Mouse (Mus musculus) spleen, adult 2 months (tissue): ENCODE data around the gene Med7.

Experiments
- CTCF ChIP-seq: fragments of 200-500 bp; IDR thresholded peaks from 2 replicates; pipeline ENCODE4 v1.5.1; 2011; ENCODE audit warnings: mild to moderate bottlenecking, inconsistent platforms; ENCODE audit not compliant: insufficient read depth, insufficient read length, insufficient replicate concordance; ENCODE audit errors: extremely low read depth
- POLR2A ChIP-seq: fragments of 200-500 bp; IDR thresholded peaks from 2 replicates; pipeline ENCODE4 v1.6.1; 2011; ENCODE audit warnings: low read depth, low read length, inconsistent platforms

- TF ChIP-seq CTCF (no peak), POLR2A (no peak)
Observed at GRCm38 (mm10) chr11:46474220-46474619, 37.5 kb downstream of the Med7 start.
